Mouse (Mus musculus): ENCODE data around the gene Hist1h3f.

DNA sequence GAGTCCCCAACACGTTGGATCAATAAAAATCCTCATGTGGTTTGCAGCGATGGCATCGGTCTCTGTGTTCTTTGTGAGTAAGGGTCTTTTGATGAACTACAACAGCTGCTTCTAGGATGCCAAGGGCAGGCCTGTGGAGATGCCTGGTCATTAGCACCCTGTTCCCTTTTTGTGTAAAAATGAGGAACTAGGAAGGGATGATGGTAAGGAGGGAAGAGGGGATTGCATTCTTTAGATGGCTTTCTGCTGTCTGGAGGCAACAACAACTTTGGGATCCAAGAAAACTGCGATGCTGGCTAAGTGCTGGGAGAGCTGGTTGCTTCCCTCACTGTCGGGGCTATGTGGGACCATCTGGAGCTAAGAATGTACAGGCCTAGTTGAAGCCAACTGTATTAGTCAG is 5.6 kb upstream of the Hist1h3f start:
- no peak for TF ChIP-seq CTCF (IDR thresholded peaks at IDR 0.05; ENCODE audit: extremely low read depth, insufficient read length, insufficient replicate concordance, low read depth, low read length)
- TF ChIP-seq POLR2A (IDR thresholded peaks at IDR 0.05; ENCODE audit: low read depth, low read length) = no peak

Measured in small intestine, adult 2 months (tissue).